Mouse (Mus musculus): ENCODE data around the gene Ube2i.

DNA sequence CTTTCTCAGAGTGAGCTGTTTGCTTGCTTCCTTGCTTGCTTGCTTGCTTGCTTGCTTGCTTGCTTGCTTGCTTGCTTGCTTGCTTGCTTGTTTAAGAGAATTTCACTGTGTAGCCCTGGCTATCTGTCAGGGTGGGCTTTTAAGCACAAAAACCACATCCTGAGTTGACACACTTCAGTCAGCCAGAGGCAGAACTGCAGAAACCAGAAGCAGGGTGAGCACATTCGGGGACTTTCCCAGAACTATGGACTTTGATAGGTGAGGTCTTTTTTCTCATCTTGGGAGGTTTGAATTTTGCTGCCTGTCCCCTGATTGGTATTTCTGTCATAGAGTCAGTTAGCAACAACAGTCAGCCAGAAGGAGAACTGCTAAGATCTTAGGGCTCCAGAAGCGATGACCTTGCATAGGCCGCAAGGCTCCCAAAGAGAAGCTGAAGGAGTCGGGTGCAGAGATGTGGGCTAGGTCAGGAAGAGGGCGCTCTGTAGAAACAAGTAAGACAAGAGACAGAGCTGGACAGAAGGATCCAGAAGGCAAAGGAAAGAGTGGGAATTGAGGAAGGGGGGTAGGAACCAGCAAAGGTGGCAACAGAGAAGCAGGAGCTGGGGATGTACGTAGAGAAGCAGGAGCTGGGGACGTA lies 49.7 kb downstream of the Ube2i start:
- TF ChIP-seq POLR2A (IDR thresholded peaks at IDR 0.05; ENCODE audit: insufficient read depth, low read depth, low read length) (no peak), CTCF (IDR thresholded peaks at IDR 0.05) (no peak), EP300 (IDR thresholded peaks at IDR 0.05; ENCODE audit: insufficient read depth, low read depth, low read length) (no peak)
